Mouse (Mus musculus) olfactory bulb, adult 2 months (tissue): ENCODE measurements at regions not wholly inside any gene's neighbourhood (a gene's known extent, or its start where the extent isn't known, plus 50 kb on each side); places are given as distances from the start of the nearest gene placed in this dataset.

Source experiments
- CTCF ChIP-seq: fragments of 200-500 bp; IDR thresholded peaks from 2 replicates; pipeline ENCODE4 v1.5.1; 2012; ENCODE audit warnings: low read depth, mild to moderate bottlenecking, low read length, moderate library complexity; ENCODE audit not compliant: insufficient read depth
- POLR2A ChIP-seq: fragments of 200-500 bp; IDR thresholded peaks from 2 replicates; pipeline ENCODE4 v1.6.1; 2012; ENCODE audit warnings: mild to moderate bottlenecking, low read depth, low read length, moderate library complexity; ENCODE audit not compliant: insufficient read depth

DNA sequence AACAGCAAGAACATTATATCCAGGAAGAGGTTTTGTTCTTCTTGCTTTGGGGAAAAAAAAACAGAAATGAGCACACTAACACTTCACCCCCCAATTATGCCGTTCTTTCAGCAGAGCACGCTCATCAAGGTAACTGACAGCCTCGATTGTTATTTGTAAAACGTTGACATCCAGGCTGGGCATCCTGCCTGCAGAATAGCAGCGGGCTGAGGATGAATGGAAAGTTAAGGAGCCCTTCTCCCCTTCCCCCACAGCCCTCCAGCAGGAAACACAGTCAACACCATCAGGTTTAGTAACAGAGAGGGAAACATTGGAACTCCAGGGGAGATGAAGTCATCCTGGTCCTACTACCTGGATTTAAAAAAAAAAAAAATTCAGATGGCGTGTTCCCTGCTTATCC lies 63.3 kb upstream of the Mphosph6 start:
- TF ChIP-seq POLR2A (no peak), CTCF (no peak)
